Mouse (Mus musculus): Measurements from ENCODE around the gene Vmn2r58.
"Not testable (repeated sequence)": the region's sequence is repeated elsewhere in the genome, so short reads cannot be mapped to it uniquely, and the experiment has no call there.

The Vmn2r58 gene

DNA sequence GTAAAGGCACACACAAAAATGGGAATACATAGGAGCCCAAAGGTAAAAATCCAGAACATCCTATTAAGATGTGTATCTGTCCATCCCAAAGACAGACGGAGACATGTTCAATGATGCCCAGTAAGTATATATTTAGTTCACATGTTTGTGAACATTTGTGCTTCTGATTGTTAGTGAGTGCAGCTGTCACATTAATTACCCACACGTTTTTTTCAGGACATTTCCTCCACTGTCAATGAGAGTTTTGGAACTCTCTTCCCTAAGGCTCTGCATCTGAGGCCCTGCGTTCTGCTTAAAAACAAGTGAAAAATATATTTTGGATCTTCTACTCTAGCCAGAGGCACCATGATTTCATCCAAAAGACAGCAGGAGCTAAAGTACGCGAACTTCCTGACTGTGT lies at the start of gene Vmn2r58:
Gene Vmn2r58, minus strand, starts transcription at position 101 of the 400 bp plus-strand sequence.
- not testable (repeated sequence) for DNase-seq
